Mouse (Mus musculus) splenic B cell, adult 2 months (primary cell): ENCODE measurements around the gene Nfia.

Experiments used
- DNase-seq: peaks from one replicate; pipeline ENCODE4 v3.0.0-alpha.2; 2011; ENCODE audit warnings: low read depth, low spot score
- H3K27me3 ChIP-seq: 2 replicates; pipeline ENCODE4 v1.6.1; 2012; ENCODE audit warnings: mild to moderate bottlenecking, low read length, moderate library complexity, mixed read lengths; ENCODE audit not compliant: control insufficient read depth, poor library complexity, insufficient read depth, severe bottlenecking
- H3K36me3 ChIP-seq: 2 replicates; pipeline ENCODE4 v1.6.1; 2012; ENCODE audit warnings: mild to moderate bottlenecking, low read length, moderate library complexity, mixed read lengths; ENCODE audit not compliant: control insufficient read depth, poor library complexity, insufficient read depth, severe bottlenecking

The Nfia gene

DNA sequence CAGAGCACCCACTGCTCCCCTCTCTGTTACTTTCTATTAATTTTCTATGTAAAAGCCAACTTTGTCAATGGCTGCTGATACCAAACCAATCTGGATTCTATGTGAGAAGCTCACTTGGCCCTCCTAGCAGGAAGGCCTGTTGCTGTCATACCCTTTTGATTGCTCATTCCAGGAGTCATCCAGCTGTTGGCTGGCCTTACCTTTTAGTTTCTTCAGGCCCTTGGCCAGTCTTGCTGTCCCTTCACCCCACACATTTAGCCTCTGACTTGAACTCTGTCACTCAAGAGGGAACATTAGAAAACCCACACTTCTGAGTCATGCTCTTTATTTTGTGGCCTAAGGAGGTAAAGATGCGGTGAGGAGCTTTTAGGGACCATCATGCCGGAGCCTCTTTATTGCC is 91.7 kb downstream of the Nfia start:
- Histone ChIP-seq H3K27me3 (no peaks in the 10 kb centered on the region), H3K36me3 (no peaks in the 10 kb centered on the region)
- no peak for DNase-seq

DNA sequence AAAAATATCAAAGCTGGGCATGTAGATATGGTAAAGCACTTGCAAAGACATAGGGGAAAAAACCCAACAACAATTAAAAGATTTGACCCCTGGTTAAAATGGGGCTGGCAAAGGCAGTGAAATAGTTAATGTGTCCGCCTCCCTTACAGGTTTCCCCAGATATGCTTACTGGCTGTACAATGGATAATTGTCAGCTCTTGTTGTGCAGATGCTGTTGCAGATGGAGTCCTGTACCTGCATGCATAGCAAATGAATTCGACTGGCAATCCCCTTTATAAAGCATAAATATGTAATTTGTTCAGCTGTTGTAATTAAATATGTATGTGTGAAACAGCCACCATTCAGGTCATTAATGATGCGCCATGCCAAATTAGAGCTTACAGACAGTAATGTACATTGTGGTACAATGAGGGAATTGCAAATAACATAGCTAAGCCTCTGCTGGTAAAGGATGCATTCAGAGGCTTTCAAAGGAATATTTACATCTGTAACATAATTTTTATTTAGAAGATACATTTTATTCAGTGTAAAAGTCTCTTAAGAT is 92.9 kb downstream of the Nfia start:
- DNase-seq, result no peak
- no peaks in the 10 kb centered on the region for H3K27me3 ChIP-seq
- H3K36me3 ChIP-seq, result no peaks in the 10 kb centered on the region

DNA sequence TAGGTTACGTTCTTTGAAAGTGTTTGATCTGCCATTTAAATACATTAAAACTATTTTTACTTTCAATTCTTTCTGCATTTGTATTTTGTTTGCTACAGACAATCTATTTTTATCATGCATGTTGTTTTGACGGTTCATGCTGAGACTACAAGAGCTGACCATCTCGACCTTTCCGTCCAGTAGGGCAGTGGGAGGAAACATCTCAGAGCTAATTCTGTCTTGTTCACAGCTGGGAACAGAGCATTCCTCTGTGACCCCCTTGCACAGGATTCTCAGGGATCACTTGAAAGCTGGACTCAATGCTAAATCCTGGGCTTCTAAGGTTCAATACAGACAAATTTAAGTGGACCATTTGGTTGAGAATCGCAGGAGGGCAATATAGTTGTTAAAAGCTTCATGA is 93.9 kb downstream of the Nfia start:
- no peak for DNase-seq
- Histone ChIP-seq H3K36me3 (no peaks in the 10 kb centered on the region), H3K27me3 (no peaks in the 10 kb centered on the region)

DNA sequence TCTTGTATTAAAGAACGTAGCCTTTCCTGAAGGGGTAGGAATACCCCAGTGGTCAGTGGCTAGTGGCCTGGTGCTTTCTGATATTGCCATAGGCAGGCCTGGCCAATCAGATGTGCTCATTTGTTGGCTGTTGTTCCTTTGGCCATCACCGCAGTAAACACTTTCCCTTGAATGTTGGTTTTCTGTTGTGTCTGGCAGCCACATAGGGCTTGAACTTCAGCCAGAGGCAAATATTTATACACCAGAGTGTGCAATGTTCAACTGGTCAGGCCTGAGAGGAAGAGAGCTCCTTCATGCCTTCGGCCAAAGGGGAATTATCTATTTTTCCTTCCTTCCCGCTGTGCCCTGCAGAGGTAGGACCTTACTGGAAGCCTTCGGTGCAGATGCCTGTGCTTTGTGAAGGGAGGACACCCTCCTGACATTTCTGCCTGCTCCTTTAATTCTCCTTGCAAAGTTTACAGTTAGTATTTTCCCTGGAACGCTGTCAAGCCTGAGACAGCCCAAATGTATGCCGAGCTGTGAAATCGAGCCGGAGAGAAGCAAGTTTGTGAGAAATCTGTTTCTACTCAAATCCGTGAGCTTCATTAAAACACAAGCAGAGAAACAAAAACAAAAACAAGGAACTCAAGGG is 95.9 kb downstream of the Nfia start:
- H3K36me3 ChIP-seq, result no peaks in the 10 kb centered on the region
- no peaks in the 10 kb centered on the region for H3K27me3 ChIP-seq
- DNase-seq, result no peak

DNA sequence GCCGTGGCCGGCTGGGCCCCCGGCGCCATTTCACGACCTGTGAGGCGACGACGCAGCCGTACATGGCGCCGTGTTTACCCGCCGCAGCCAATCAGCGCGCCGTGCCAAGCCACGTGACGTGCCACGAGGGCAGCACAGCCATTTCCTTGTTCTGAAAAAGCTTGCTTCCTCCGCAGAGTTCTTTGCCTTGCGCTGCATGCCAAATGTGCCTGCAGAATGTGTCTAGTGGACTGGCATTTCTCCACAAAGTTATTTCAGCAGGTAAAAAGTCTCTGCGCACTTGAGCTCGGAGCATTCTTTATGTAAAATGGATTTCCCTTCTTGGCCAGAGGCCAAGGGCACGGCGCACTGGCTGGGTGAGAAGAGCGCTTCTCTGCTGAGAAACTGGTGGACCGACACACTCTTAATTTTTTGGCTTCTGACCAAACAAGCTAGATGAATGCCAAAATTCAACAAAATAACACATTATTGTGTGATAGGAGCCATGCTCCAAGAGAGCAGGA is 96.5 kb downstream of the Nfia start:
- DNase-seq, result no peak
- Histone ChIP-seq H3K27me3 (no peaks in the 10 kb centered on the region), H3K36me3 (no peaks in the 10 kb centered on the region)

DNA sequence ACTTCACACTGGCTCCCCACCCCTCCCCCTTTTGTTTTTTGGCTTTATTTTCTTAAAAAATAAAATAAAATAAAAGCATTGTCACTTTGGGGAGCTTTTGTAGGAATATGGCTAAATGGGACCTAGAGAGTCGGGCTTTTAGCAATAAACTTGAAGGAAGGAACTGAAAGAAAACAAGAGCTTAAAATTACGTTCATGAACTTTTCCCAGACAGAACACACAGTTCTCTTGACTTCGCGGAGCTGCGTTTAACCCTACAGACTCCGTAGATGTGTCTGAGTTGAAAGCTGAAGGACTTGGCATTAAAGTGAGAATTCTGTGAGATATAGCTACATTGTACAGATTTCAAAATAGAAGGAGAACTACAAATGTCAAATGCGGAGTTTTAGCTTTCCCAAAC is 96.9 kb downstream of the Nfia start:
- Histone ChIP-seq H3K36me3 (no peaks in the 10 kb centered on the region), H3K27me3 (no peaks in the 10 kb centered on the region)
- DNase-seq, result no peak

DNA sequence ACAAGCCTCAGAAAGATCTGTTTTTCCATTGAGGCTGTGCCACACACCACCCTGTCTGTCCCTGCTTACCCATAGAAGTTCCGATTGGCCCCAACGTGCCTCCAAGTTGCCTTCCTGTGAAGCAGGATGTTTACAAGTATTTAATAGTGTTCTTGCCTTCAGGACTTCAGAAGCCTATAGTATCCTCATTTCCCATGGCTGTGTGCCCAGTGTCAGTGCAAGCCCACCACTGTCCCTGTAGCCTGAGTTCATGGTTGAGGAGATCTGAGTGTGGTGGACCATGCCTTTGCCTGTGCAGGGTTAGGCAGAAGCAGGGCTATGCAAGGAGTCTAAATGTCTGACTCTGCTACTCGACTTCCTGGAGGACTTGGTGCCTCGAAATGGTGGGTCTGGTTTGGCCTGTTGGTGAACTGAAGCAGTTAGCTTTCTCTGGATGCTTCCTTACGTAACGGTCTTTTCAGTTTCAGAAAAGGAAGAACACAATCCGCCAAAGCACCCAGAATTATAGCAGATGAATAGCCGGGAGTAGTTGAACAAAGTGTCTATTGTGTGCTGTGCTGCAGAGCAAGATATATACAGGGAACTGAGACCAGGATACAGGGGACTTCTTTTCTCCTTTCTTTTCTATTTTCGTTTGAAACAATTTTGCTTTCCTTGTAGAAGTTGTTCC is 99.4 kb downstream of the Nfia start:
- DNase-seq, result no peak
- Histone ChIP-seq H3K36me3 (no peaks in the 10 kb centered on the region), H3K27me3 (no peaks in the 10 kb centered on the region)

DNA sequence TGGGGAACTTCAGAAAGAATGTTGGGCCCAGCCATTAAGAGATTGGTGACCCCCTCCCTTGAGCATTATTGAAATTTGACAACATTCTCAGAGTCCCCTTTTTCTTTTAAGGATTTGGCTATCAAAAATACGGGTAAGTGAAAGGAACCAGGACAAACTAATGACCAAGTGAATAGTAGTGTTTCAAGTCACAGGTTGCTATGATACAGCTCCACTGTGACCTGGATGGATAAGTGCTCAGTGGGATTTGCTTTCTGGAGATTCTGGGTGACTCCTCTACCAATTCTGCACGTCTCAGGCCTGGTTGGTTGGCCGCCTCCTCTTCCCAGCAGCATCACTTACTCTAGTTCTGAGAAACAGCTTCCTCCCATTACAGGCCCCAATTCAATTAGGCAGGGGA is 102.4 kb downstream of the Nfia start:
- H3K27me3 ChIP-seq, result no peaks in the 10 kb centered on the region
- no peaks in the 10 kb centered on the region for H3K36me3 ChIP-seq
- DNase-seq, result no peak

DNA sequence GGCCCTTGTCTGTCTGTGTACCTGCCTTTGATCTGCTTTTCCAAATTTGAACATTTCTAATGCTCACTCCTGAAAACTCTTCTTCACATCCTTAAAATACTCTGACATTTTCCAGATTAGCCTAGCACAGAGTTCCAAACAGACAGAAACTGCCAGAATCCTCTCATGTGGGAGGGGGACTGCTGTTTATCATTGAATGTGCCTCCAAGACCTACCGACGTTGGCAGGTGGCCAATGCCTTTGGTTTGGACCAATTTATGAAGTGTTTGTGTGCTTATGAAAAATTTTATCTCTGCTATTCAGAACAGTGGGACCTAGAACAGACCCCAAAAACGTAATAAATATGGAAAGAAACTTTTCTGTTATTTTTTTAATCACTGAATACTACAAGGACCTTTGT is 103.4 kb downstream of the Nfia start:
- no peaks in the 10 kb centered on the region for H3K36me3 ChIP-seq
- no peak for DNase-seq
- no peaks in the 10 kb centered on the region for H3K27me3 ChIP-seq

DNA sequence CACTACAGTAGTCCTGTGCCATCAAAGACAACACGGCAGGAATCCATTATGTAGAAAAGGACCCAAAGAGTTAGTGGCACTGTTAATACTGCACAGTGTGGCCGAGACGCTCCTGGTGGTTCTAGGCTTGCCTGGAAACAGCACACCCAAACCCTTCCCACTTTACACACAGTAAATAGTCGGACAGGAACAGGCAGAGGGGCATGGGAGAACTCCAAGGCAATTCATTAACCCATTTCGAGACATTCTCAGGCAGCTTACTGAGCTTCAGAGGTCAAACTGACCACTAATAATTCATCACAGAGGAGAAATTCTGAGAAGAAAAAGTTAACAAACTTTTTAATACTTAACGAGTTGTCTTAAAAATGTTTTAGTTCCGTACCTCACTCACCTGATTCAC is 107.2 kb downstream of the Nfia start:
- H3K36me3 ChIP-seq, result no peaks in the 10 kb centered on the region
- H3K27me3 ChIP-seq, result no peaks in the 10 kb centered on the region
- DNase-seq, result no peak

DNA sequence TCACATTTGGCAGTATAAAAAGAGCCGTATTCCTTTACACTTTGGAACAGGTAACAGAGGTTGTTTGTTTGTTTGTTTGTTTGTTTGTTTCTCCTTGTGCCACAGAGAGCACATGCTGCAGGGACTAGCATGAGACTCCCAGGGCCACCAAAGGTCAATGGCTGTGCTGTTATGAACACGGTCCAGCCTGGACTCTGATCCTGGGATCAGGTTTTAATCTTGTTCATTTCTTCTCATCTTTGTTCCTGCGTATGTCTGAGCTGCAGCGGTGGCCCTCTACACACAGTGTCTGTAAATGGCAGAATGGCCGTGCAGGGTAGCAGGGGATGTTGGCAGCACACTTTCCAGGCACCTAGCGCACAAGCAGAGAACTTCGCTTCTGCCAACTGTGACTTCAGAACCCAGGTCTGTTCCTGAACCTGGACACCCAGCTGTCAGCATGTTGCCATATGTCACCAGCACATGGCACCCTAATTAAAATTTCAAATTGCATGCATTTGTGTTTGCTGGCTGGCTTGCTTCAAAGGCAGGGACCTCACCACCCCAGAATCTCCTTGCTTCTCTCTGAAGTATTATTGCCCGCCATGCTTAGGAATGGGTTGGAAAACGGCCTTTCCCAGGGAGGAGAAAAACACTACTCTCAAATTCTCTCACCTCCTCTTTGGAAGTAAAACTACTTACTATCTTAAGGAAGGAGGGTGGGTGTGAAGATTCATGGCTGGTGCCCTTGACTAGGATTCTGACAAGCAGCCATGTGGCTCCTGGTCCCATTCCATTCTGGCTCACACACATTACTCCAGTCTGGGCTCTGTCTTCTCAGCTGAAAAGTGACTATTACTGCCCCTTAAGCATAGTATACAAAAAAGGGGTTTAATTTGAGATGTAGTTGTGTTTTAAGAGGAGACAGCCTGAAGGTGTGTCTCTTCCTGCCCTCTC is 107.9 kb downstream of the Nfia start:
- no peak for DNase-seq

DNA sequence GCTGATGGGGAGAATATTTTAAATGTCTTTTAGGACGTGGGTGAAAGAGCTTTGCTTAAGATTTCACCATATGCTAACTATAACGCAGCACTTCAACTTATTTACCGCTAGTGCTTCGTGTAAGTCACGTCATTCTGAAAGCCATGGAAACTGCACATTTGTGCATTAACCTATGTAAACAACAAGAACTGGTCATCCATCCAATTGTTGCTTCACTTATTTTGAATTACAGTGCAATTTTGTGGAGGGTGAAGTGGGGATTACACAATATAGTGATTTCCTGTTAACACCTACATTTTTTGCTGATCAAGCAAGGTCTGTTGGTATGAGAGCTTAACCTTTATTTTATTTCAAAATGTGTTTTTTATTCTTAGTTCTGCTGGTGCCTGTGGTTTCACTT is 113.0 kb downstream of the Nfia start:
- Histone ChIP-seq H3K27me3 (no peaks in the 10 kb centered on the region), H3K36me3 (no peaks in the 10 kb centered on the region)
- DNase-seq, result no peak

More for the DNA sequence above, 107.9 kb downstream of the Nfia start:
- Histone ChIP-seq H3K27me3 (no peaks in the 10 kb centered on the region), H3K36me3 (no peaks in the 10 kb centered on the region)

DNA sequence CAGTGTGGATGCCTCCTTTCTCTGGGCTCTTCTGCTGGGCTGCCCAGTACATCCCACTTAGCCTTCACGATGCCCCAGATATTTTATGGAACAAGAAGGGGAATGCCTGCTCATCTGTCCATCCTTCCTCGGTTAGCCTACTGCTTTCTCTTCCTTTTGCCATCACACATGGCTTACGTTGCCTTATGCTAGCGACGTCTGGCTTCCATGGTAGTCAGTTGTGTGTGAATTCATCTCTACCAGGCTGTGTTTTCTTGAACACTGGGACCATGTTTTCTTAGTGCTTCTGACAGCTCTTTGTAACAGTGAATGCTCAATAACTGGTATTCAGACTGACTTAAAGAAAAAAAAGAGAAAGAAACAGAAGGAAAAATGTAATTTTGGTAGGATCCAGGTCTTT is 113.7 kb downstream of the Nfia start:
- no peaks in the 10 kb centered on the region for H3K27me3 ChIP-seq
- DNase-seq, result no peak
- no peaks in the 10 kb centered on the region for H3K36me3 ChIP-seq

DNA sequence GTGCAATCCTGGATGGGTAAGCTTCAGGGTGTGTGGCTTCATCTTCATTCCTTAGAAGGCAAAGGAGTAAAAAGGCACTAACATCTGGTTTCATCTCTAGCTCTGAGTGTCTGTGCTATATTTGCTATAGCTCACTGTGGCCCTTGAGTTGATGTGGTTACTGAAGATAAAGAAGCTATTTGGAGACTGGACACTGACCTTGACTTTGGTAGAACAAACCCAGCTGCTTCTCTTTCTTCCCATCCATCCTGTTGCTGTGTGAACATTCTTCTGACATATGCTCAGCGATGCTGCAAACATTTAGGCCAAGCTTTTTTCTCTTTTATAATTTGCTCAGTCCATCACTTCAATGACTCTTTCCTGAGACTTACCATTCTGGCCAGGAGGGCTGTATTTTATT is 114.7 kb downstream of the Nfia start:
- H3K36me3 ChIP-seq, result no peaks in the 10 kb centered on the region
- H3K27me3 ChIP-seq, result no peaks in the 10 kb centered on the region
- no peak for DNase-seq

DNA sequence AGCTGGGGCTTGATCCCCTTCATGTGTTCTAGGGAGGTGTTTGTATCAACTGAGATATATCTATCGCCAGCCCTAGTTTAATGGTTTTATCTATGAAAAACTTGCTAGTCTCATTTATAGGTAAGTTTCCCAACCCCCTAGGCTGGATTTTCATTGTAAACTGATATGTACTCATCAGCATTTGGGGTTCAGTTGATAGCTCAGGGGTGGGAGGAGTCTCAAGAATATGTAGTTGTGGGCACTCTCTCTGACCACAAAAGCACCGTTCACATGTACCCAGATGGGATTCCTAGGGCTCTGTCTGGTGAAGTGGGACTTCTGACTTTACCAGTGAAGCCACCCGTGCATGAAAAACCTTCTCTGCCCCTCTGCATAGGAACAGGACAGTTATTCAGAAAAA is 118.5 kb downstream of the Nfia start:
- no peak for DNase-seq
- Histone ChIP-seq H3K36me3 (no peaks in the 10 kb centered on the region), H3K27me3 (no peaks in the 10 kb centered on the region)
